Mouse (Mus musculus): ENCODE results near the gene Gipc2. TPM values are rescaled to one million over a fixed set of nuclear protein-coding genes. Genes with fewer than 3 reads are reported as not detected.

Gipc2 gene
- polyA plus RNA-seq, 1 experiment from 2014 or later: 96.5 TPM

GRCm38 (mm10) chr3:152062806-152063205 is 103.2 kb downstream of the Gipc2 start:
- H3K36me3 ChIP-seq (ENCODE audit: control insufficient read depth, insufficient read depth, low read length): no peaks in the 10 kb centered on the region
- H3K4me2 ChIP-seq (ENCODE audit: low read length): no peak overlapping the region
- H3K27ac ChIP-seq (ENCODE audit: low read depth): no peak overlapping the region
- H3K4me3 ChIP-seq (ENCODE audit: low read depth, low read length): no peak overlapping the region
- no peak overlapping the region for H3K9ac ChIP-seq (ENCODE audit: low read length)
- DNase-seq (ENCODE audit: low spot score) (no peak), ATAC-seq (replicated peaks; ENCODE audit: low FRiP score, low TSS enrichment, low read depth) (no peak)
- H3K4me1 ChIP-seq (replicated peaks; ENCODE audit: control insufficient read depth, insufficient read depth, low read length): no peaks in the 10 kb centered on the region
- H3K27me3 ChIP-seq (replicated peaks; ENCODE audit: control insufficient read depth, insufficient read depth, low read length): no peaks in the 10 kb centered on the region
- no peaks in the 10 kb centered on the region for H3K9me3 ChIP-seq (ENCODE audit: control insufficient read depth, low read length)
- 56% methylated on average over 3 of the region's 3 CpGs for WGBS

- Histone ChIP-seq H3K9me3 (ENCODE audit: control insufficient read depth, low read length) (no peaks in the 10 kb centered on the region), H3K27me3 (replicated peaks; ENCODE audit: control insufficient read depth, insufficient read depth, low read length) (no peaks in the 10 kb centered on the region), H3K4me2 (ENCODE audit: low read length) (no peak overlapping the region), H3K36me3 (ENCODE audit: control insufficient read depth, insufficient read depth, low read length) (no peaks in the 10 kb centered on the region), H3K4me3 (ENCODE audit: low read depth, low read length) (no peak overlapping the region), H3K4me1 (replicated peaks; ENCODE audit: control insufficient read depth, insufficient read depth, low read length) (no peaks in the 10 kb centered on the region), H3K9ac (ENCODE audit: low read length) (no peak overlapping the region), H3K27ac (ENCODE audit: low read depth) (no peak overlapping the region)
- no peak for ATAC-seq (replicated peaks; ENCODE audit: low FRiP score, low TSS enrichment, low read depth)
- 95% methylated on average over 5 of the region's 5 CpGs for WGBS
- no peak for DNase-seq (ENCODE audit: low spot score)
These were observed 104.9 kb downstream of the Gipc2 start for GRCm38 (mm10) chr3:152061145-152061544.

- Histone ChIP-seq H3K4me3 (ENCODE audit: low read depth, low read length) (no peak overlapping the region), H3K4me1 (replicated peaks; ENCODE audit: control insufficient read depth, insufficient read depth, low read length) (no peaks in the 10 kb centered on the region), H3K4me2 (ENCODE audit: low read length) (no peak overlapping the region), H3K36me3 (ENCODE audit: control insufficient read depth, insufficient read depth, low read length) (no peaks in the 10 kb centered on the region), H3K27me3 (replicated peaks; ENCODE audit: control insufficient read depth, insufficient read depth, low read length) (no peaks in the 10 kb centered on the region), H3K27ac (ENCODE audit: low read depth) (no peak overlapping the region), H3K9me3 (ENCODE audit: control insufficient read depth, low read length) (no peaks in the 10 kb centered on the region), H3K9ac (ENCODE audit: low read length) (no peak overlapping the region)
- DNase-seq (ENCODE audit: low spot score) (no peak), ATAC-seq (replicated peaks; ENCODE audit: low FRiP score, low TSS enrichment, low read depth) (no peak)
- 75% methylated on average over 2 of the region's 2 CpGs for WGBS
These were observed 107.8 kb downstream of the Gipc2 start for GRCm38 (mm10) chr3:152058235-152058634.

DNA sequence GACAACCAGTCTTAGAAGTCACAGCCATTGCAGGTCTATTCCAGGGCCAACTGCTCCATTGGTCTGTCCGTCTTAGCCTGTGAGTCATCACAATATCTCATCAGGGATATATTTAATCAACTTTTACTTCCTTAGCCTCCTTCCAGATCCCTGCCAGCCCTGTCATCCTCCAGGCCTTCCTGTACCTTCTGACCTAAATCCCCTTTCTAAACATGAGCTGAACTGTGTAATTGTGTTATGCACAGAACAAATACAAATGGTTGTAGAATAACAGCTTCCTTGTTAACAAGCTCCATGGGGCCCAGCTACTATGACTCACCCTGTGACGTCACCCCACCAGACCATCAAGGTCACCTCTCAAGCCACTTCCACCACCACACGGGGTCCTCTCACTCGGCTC is 111.8 kb downstream of the Gipc2 start:
- H3K27ac ChIP-seq (ENCODE audit: low read depth): no peak overlapping the region
- no peaks in the 10 kb centered on the region for H3K4me1 ChIP-seq (replicated peaks; ENCODE audit: control insufficient read depth, insufficient read depth, low read length)
- no peaks in the 10 kb centered on the region for H3K36me3 ChIP-seq (ENCODE audit: control insufficient read depth, insufficient read depth, low read length)
- H3K4me3 ChIP-seq (ENCODE audit: low read depth, low read length): no peak overlapping the region
- 63% methylated on average over 4 of the region's 4 CpGs for WGBS
- no peak overlapping the region for H3K4me2 ChIP-seq (ENCODE audit: low read length)
- no peak for DNase-seq (ENCODE audit: low spot score)
- H3K27me3 ChIP-seq (replicated peaks; ENCODE audit: control insufficient read depth, insufficient read depth, low read length): no peaks in the 10 kb centered on the region
- no peaks in the 10 kb centered on the region for H3K9me3 ChIP-seq (ENCODE audit: control insufficient read depth, low read length)
- no peak overlapping the region for H3K9ac ChIP-seq (ENCODE audit: low read length)
- ATAC-seq (replicated peaks; ENCODE audit: low FRiP score, low TSS enrichment, low read depth): peak; percentile 72

- no peaks in the 10 kb centered on the region for H3K9me3 ChIP-seq (ENCODE audit: control insufficient read depth, low read length)
- no peaks in the 10 kb centered on the region for H3K36me3 ChIP-seq (ENCODE audit: control insufficient read depth, insufficient read depth, low read length)
- 76% methylated on average over 2 of the region's 2 CpGs for WGBS
- H3K27ac ChIP-seq (ENCODE audit: low read depth): no peak overlapping the region
- no peak for DNase-seq (ENCODE audit: low spot score)
- no peak overlapping the region for H3K4me3 ChIP-seq (ENCODE audit: low read depth, low read length)
- no peaks in the 10 kb centered on the region for H3K4me1 ChIP-seq (replicated peaks; ENCODE audit: control insufficient read depth, insufficient read depth, low read length)
- ATAC-seq (replicated peaks; ENCODE audit: low FRiP score, low TSS enrichment, low read depth): no peak
- no peaks in the 10 kb centered on the region for H3K27me3 ChIP-seq (replicated peaks; ENCODE audit: control insufficient read depth, insufficient read depth, low read length)
- H3K4me2 ChIP-seq (ENCODE audit: low read length): no peak overlapping the region
- H3K9ac ChIP-seq (ENCODE audit: low read length): no peak overlapping the region
These were observed 114.1 kb downstream of the Gipc2 start for GRCm38 (mm10) chr3:152051959-152052358.

DNA sequence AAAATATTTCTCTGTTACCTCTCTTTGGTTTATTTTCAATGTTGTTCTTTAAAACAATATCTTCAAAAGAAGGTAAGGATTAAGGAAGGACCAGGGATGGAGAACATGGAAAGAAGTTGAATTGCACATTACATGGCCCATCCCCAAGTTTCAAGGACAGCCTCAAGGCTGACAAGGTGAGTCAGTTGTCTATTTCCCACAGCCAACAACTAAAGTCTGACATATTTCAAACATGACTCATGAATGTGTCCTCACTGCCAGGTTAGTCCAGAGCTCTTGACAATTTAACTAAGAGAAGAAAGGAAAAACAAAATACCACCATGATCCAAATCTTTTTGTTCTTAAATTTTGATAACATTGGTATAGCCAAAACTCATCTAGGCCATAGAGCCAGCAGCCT is 118.1 kb downstream of the Gipc2 start:
- Histone ChIP-seq H3K27me3 (replicated peaks; ENCODE audit: control insufficient read depth, insufficient read depth, low read length) (no peaks in the 10 kb centered on the region), H3K36me3 (ENCODE audit: control insufficient read depth, insufficient read depth, low read length) (no peaks in the 10 kb centered on the region), H3K9ac (ENCODE audit: low read length) (no peak overlapping the region), H3K9me3 (ENCODE audit: control insufficient read depth, low read length) (no peaks in the 10 kb centered on the region), H3K4me2 (ENCODE audit: low read length) (no peak overlapping the region), H3K4me1 (replicated peaks; ENCODE audit: control insufficient read depth, insufficient read depth, low read length) (no peaks in the 10 kb centered on the region), H3K27ac (ENCODE audit: low read depth) (no peak overlapping the region), H3K4me3 (ENCODE audit: low read depth, low read length) (no peak overlapping the region)
- ATAC-seq (replicated peaks; ENCODE audit: low FRiP score, low TSS enrichment, low read depth): no peak
- DNase-seq (ENCODE audit: low spot score): no peak

- no peaks in the 10 kb centered on the region for H3K36me3 ChIP-seq (ENCODE audit: control insufficient read depth, insufficient read depth, low read length)
- H3K27me3 ChIP-seq (replicated peaks; ENCODE audit: control insufficient read depth, insufficient read depth, low read length): no peaks in the 10 kb centered on the region
- DNase-seq (ENCODE audit: low spot score) (no peak), ATAC-seq (replicated peaks; ENCODE audit: low FRiP score, low TSS enrichment, low read depth) (no peak)
- H3K4me3 ChIP-seq (ENCODE audit: low read depth, low read length): no peak overlapping the region
- H3K4me2 ChIP-seq (ENCODE audit: low read length): no peak overlapping the region
- H3K27ac ChIP-seq (ENCODE audit: low read depth): no peak overlapping the region
- H3K9me3 ChIP-seq (ENCODE audit: control insufficient read depth, low read length): no peaks in the 10 kb centered on the region
- H3K9ac ChIP-seq (ENCODE audit: low read length): no peak overlapping the region
- no peaks in the 10 kb centered on the region for H3K4me1 ChIP-seq (replicated peaks; ENCODE audit: control insufficient read depth, insufficient read depth, low read length)
- WGBS: 86% methylated on average over 3 of the region's 3 CpGs
These were observed 119.1 kb downstream of the Gipc2 start for GRCm38 (mm10) chr3:152046895-152047294.

Other genes starting within 250 kb of the Gipc2 start
- gene Dnajb4, start 44.1 kb upstream of the Gipc2 start, polyA plus RNA-seq (2014; fragmentation: Nextera tagmentation; extraction: Ambion mirVana): 24.1 and 25.9 TPM in 2 replicates
- 228 and 242 TPM in 2 replicates for gene Fubp1, start 44.2 kb upstream of the Gipc2 start, polyA plus RNA-seq (2014; fragmentation: Nextera tagmentation; extraction: Ambion mirVana)
- gene Nexn, start 100.1 kb upstream of the Gipc2 start, polyA plus RNA-seq (2014; fragmentation: Nextera tagmentation; extraction: Ambion mirVana): 26.8 and 29.4 TPM in 2 replicates
- 19.2 and 22.0 TPM in 2 replicates for gene Miga1, start 174.2 kb upstream of the Gipc2 start, polyA plus RNA-seq (2014; fragmentation: Nextera tagmentation; extraction: Ambion mirVana)
- 51.0 and 52.3 TPM in 2 replicates for gene Usp33, start 180.2 kb upstream of the Gipc2 start, polyA plus RNA-seq (2014; fragmentation: Nextera tagmentation; extraction: Ambion mirVana)
- gene Zzz3, start 229.2 kb upstream of the Gipc2 start, polyA plus RNA-seq (2014; fragmentation: Nextera tagmentation; extraction: Ambion mirVana): 59.9 and 63.1 TPM in 2 replicates

Measured in intestine, embryonic 14.5 days (tissue).